Mouse (Mus musculus) large intestine, adult 2 months (tissue): ENCODE measurements around the gene Hnf1b. TPM values are rescaled to one million over a fixed set of nuclear protein-coding genes. Genes with fewer than 3 reads are reported as not detected.

Experiments used
- DNase-seq: peaks from one replicate; pipeline ENCODE4 v3.0.0-alpha.2; 2012; ENCODE audit warnings: low read depth, low spot score
- WGBS: fragments of 180-500 bp; shearing (Covaris S2); methylation state at CpG from one replicate; pipeline ENCODE4 v1.1.7; 2018; 5-methylcytosine and 5-hydroxymethylcytosine counted together
- polyA plus RNA-seq: library from polyadenylated mRNA; depleted of rRNA; stranded (reverse); fragments of >200 nt; gene quantifications from 2 replicates; pipeline ENCODE4 v1.2.3, GENCODE M21; 2012

Hnf1b gene
- polyA plus RNA-seq, 1 experiment: 14.4 TPM

GRCm38 (mm10) chr11:83852016-83852355, 2.1 kb downstream of the Hnf1b start:
- WGBS: 2% methylated on average over 24 of the region's 24 CpGs
- no peak for DNase-seq

- DNase-seq: no peak
- 2% methylated on average over 38 of the region's 38 CpGs for WGBS
Observed at GRCm38 (mm10) chr11:83852501-83853211, 2.8 kb downstream of the Hnf1b start.

- 2% methylated on average over 33 of the region's 33 CpGs for WGBS
- no peak for DNase-seq
Observed at GRCm38 (mm10) chr11:83853221-83853792, 3.4 kb downstream of the Hnf1b start.

- 4% methylated on average over 10 of the region's 10 CpGs for WGBS
- DNase-seq: no peak
Observed at GRCm38 (mm10) chr11:83854091-83854490, 4.2 kb downstream of the Hnf1b start.

GRCm38 (mm10) chr11:83854707-83855106, 4.8 kb downstream of the Hnf1b start:
- 7% methylated on average over 2 of the region's 2 CpGs for WGBS
- no peak for DNase-seq

GRCm38 (mm10) chr11:83857256-83857655, 7.4 kb downstream of the Hnf1b start:
- 94% methylated on average over 1 of the region's 1 CpGs for WGBS
- DNase-seq: no peak

GRCm38 (mm10) chr11:83865286-83865685, 15.4 kb downstream of the Hnf1b start:
- WGBS: 68% methylated on average over 9 of the region's 9 CpGs
- DNase-seq: no peak

GRCm38 (mm10) chr11:83867571-83867970, 17.7 kb downstream of the Hnf1b start:
- 73% methylated on average over 3 of the region's 3 CpGs for WGBS
- DNase-seq: no peak

- DNase-seq: no peak
- WGBS: 23% methylated on average over 1 of the region's 1 CpGs
Observed at GRCm38 (mm10) chr11:83869147-83869546, 19.3 kb downstream of the Hnf1b start.

- WGBS: 19% methylated on average over 3 of the region's 3 CpGs
- no peak for DNase-seq
Observed at GRCm38 (mm10) chr11:83869686-83870085, 19.8 kb downstream of the Hnf1b start.

GRCm38 (mm10) chr11:83871780-83872554, 22.1 kb downstream of the Hnf1b start:
- WGBS: 54% methylated on average over 9 of the region's 9 CpGs
- no peak for DNase-seq

- no peak for DNase-seq
- 16% methylated on average over 9 of the region's 9 CpGs for WGBS
Observed at GRCm38 (mm10) chr11:83873509-83873908, 23.6 kb downstream of the Hnf1b start.

GRCm38 (mm10) chr11:83876630-83877029, 26.8 kb downstream of the Hnf1b start:
- WGBS: 80% methylated on average over 7 of the region's 7 CpGs
- no peak for DNase-seq

- WGBS: 21% methylated on average over 8 of the region's 8 CpGs
- DNase-seq: no peak
Observed at GRCm38 (mm10) chr11:83877765-83878164, 27.9 kb downstream of the Hnf1b start.

GRCm38 (mm10) chr11:83878417-83878952, 28.6 kb downstream of the Hnf1b start:
- DNase-seq: no peak
- 19% methylated on average over 4 of the region's 4 CpGs for WGBS

GRCm38 (mm10) chr11:83879130-83879529, 29.3 kb downstream of the Hnf1b start:
- 12% methylated on average over 3 of the region's 3 CpGs for WGBS
- DNase-seq: no peak

- WGBS: 39% methylated on average over 5 of the region's 5 CpGs
- no peak for DNase-seq
Observed at GRCm38 (mm10) chr11:83881438-83881837, 31.6 kb downstream of the Hnf1b start.

- WGBS: 11% methylated on average over 6 of the region's 6 CpGs
- DNase-seq: peak; percentile 73
Observed at GRCm38 (mm10) chr11:83882552-83882951, 32.7 kb downstream of the Hnf1b start.

- DNase-seq: no peak
- WGBS: 15% methylated on average over 6 of the region's 6 CpGs
Observed at GRCm38 (mm10) chr11:83883074-83883473, 33.2 kb downstream of the Hnf1b start.

- 42% methylated on average over 9 of the region's 9 CpGs for WGBS
- no peak for DNase-seq
Observed at GRCm38 (mm10) chr11:83883812-83884211, 33.9 kb downstream of the Hnf1b start.

- DNase-seq: no peak
- 37% methylated on average over 8 of the region's 8 CpGs for WGBS
Observed at GRCm38 (mm10) chr11:83885175-83885574, 35.3 kb downstream of the Hnf1b start.
